Mouse (Mus musculus) cortical plate, adult 2 months (tissue): ENCODE data around the gene Ccdc43.

Source experiments
- CTCF ChIP-seq: fragments of 200-500 bp; IDR thresholded peaks from 2 replicates; pipeline ENCODE4 v1.5.1; 2011; ENCODE audit warnings: mild to moderate bottlenecking, control low read depth, low read length; ENCODE audit not compliant: insufficient read depth; ENCODE audit errors: extremely low read depth
- POLR2A ChIP-seq: fragments of 200-500 bp; IDR thresholded peaks from 2 replicates; pipeline ENCODE4 v1.6.1; 2011; ENCODE audit warnings: mild to moderate bottlenecking, low read length, control low read depth; ENCODE audit not compliant: insufficient read depth; ENCODE audit errors: extremely low read depth

GRCm38 (mm10) chr11:102656326-102656926 lies 41.2 kb downstream of the Ccdc43 start:
- TF ChIP-seq CTCF (no peak; the same call in 1 of the 2 replicates), POLR2A (no peak)
